Mouse (Mus musculus) kidney, adult 2 months (tissue): Measurements from ENCODE around the gene Sf3a2.

Experiments used
- CTCF ChIP-seq: fragments of 200-500 bp; conservative IDR thresholded peaks from 2 replicates; pipeline ENCODE4 v1.5.1; 2011; ENCODE audit warnings: low read depth, mild to moderate bottlenecking, control low read depth, low read length, moderate library complexity, mixed read lengths; ENCODE audit not compliant: insufficient read depth, insufficient read length
- POLR2A ChIP-seq: fragments of 200-500 bp; IDR thresholded peaks from one replicate; pipeline ENCODE4 v1.6.1; 2011; ENCODE audit warnings: low read depth, low read length, control low read depth

GRCm38 (mm10) chr10:80773816-80774215, 24.2 kb upstream of the Sf3a2 start:
- TF ChIP-seq POLR2A (no peak), CTCF (no peak)
